Mouse (Mus musculus): Measurements from ENCODE around the gene Hnrnpu.

- TF ChIP-seq POLR2A (IDR thresholded peaks at IDR 0.05; ENCODE audit: extremely low read depth, insufficient read depth, low read length) = no peak
- TF ChIP-seq CTCF (IDR thresholded peaks at IDR 0.05; ENCODE audit: low read depth, low read length) = no peak
Measured at GRCm38 (mm10) chr1:178317275-178318001, 20.2 kb downstream of the Hnrnpu start.

Measured in liver, adult 2 months (tissue).